Mouse (Mus musculus) ovary, adult 2 months (tissue): ENCODE results near the gene Pard6b. TPM values are rescaled to one million over a fixed set of nuclear protein-coding genes. Genes with fewer than 3 reads are reported as not detected.

Source experiments
- polyA plus RNA-seq: library from polyadenylated mRNA; depleted of rRNA; stranded (reverse); fragments of >200 nt; gene quantifications from 2 replicates; pipeline ENCODE4 v1.2.3, GENCODE M21; 2012; rRNA removed

Pard6b gene
- polyA plus RNA-seq, result 9.9 and 11.0 TPM in 2 replicates

GRCm38 (mm10) chr2:168080431-168081246 is at the start of gene Pard6b:
Gene Pard6b (plus strand): TSS chr2:168081004.

Other genes with a start within 250 kb of the Pard6b start
- 73.6 and 84.1 TPM in 2 replicates for gene Ptpn1, start 148.9 kb upstream of the Pard6b start, polyA plus RNA-seq
- 7.4 and 8.9 TPM in 2 replicates for gene Ripor3, start 70.4 kb upstream of the Pard6b start, polyA plus RNA-seq
- gene Adnp, start 126.1 kb downstream of the Pard6b start, polyA plus RNA-seq, result 23.3 TPM in 2 replicates
- gene Gm20716, start 149.4 kb downstream of the Pard6b start, polyA plus RNA-seq, result not detected in 2 replicates
- 26.3 and 37.1 TPM in 2 replicates for gene Dpm1, start 149.6 kb downstream of the Pard6b start, polyA plus RNA-seq
- gene Mocs3, start 149.6 kb downstream of the Pard6b start, polyA plus RNA-seq, result 58.1 and 100 TPM in 2 replicates
- gene Kcng1, start 200.7 kb downstream of the Pard6b start, polyA plus RNA-seq, result 4.0 and 4.7 TPM in 2 replicates